Mouse (Mus musculus) colon, adult 2 months (tissue): ENCODE measurements around the gene Slirp. TPM values are rescaled to one million over a fixed set of nuclear protein-coding genes. Genes with fewer than 3 reads are reported as not detected.

Source experiments
- polyA plus RNA-seq: library from polyadenylated mRNA; depleted of rRNA; stranded (reverse); fragments of >200 nt; gene quantifications from 2 replicates; pipeline ENCODE4 v1.2.3, GENCODE M21; 2012; rRNA removed

Gene Slirp
- 7.6 and 8.3 TPM in 2 replicates for polyA plus RNA-seq

GRCm38 (mm10) chr12:87443700-87444122, at the start of gene Slirp, which contains the start of gene Alkbh1:
Slirp (plus strand) TSS chr12:87443896.
Alkbh1 (minus strand) TSS chr12:87444017.

GRCm38 (mm10) chr12:87471964-87472786, 28.5 kb downstream of the Slirp start, which contains the start of gene Snw1:
Snw1 (minus strand) TSS chr12:87472274.

GRCm38 (mm10) chr12:87494421-87494820, 50.7 kb downstream of the Slirp start, which contains the start of gene Gm5788:
Gm5788 (plus strand) TSS chr12:87494721.

Other genes starting within 250 kb of the Slirp start
- 0.20 TPM in 1 of 2 replicates, not detected in the other for gene Samd15, start 244.2 kb upstream of the Slirp start, polyA plus RNA-seq
- gene Tmed8, start 243.4 kb upstream of the Slirp start, polyA plus RNA-seq: 1.8 and 2.0 TPM in 2 replicates
- gene Noxred1, start 205.2 kb upstream of the Slirp start, polyA plus RNA-seq: 0.40 and 0.44 TPM in 2 replicates
- gene Vipas39, start 177.6 kb upstream of the Slirp start, polyA plus RNA-seq: 23.7 and 24.5 TPM in 2 replicates
- gene Ahsa1, start 177.4 kb upstream of the Slirp start, polyA plus RNA-seq: 43.3 and 45.1 TPM in 2 replicates
- gene Ism2, start 144.2 kb upstream of the Slirp start, polyA plus RNA-seq: 0.22 and 0.27 TPM in 2 replicates
- 25.4 and 26.5 TPM in 2 replicates for gene Sptlc2, start 55.5 kb upstream of the Slirp start, polyA plus RNA-seq
- 13.7 and 14.7 TPM in 2 replicates for gene Alkbh1, start 121 bp downstream of the Slirp start, polyA plus RNA-seq
- gene Snw1, start 28.4 kb downstream of the Slirp start, polyA plus RNA-seq: 4.3 and 5.5 TPM in 2 replicates
- gene Gm5788, start 50.8 kb downstream of the Slirp start, polyA plus RNA-seq: not detected in 2 replicates
- not detected in 2 replicates for gene Gm8300, start 70.4 kb downstream of the Slirp start, polyA plus RNA-seq
- not detected in 2 replicates for gene Oog1, start 158.8 kb downstream of the Slirp start, polyA plus RNA-seq
- gene Gm4027, start 175.0 kb downstream of the Slirp start, polyA plus RNA-seq: not detected in 2 replicates
- gene Gm16381, start 200.7 kb downstream of the Slirp start, polyA plus RNA-seq: not detected in 2 replicates